Mouse (Mus musculus): ENCODE results near the gene Hdac9.

Gene Hdac9

DNA sequence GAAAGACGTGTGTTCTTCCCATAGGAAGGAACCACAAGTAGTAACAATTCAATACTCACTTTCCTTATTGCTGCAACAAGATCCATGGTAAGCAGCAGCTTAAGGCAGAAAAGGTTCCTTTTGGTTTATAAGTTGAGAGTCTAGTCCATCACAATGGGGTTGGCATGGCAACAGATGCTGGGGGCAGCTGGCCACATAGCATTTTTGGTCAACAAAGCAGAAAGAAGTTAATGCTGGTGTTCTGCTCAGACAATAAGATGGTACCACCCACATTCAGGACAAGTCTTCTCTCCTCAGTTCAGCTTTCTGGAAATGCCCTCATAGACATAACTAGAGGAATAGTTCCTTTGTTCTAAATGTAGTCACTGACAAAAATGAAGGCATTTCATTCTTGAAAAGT lies at the start of gene Hdac9:
Gene Hdac9, minus strand, starts transcription at position 101 of the 400 bp plus-strand sequence.
- no peak for DNase-seq (ENCODE audit: low spot score in 2 of 2)

GRCm38 (mm10) chr12:34949066-34949706 lies 32.3 kb upstream of the Hdac9 start:
- no peak for DNase-seq (ENCODE audit: low spot score in 2 of 2)

GRCm38 (mm10) chr12:34937918-34938317 lies 21.0 kb upstream of the Hdac9 start:
- DNase-seq (ENCODE audit: low spot score in 2 of 2), result no peak

DNA sequence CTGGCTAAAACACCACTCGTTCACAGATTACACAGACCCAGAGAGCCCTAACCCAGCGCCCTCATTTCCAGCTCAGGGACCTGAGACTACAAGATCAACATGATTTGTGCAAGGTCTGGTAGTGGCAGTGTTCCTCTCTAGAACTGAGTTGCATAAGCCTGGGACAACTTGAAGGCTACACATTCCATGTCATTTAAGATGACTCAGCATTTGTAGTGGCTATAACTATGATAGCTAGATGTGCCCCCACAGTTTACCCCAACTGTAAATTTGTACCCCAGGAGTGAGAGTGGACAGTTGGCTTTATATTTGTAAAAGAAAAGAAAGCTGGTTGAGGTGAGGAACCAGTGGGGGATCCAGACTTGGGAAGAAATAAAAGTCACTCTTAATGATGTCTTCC lies 8.9 kb downstream of the Hdac9 start:
- DNase-seq (ENCODE audit: low spot score in 2 of 2), result no peak

DNA sequence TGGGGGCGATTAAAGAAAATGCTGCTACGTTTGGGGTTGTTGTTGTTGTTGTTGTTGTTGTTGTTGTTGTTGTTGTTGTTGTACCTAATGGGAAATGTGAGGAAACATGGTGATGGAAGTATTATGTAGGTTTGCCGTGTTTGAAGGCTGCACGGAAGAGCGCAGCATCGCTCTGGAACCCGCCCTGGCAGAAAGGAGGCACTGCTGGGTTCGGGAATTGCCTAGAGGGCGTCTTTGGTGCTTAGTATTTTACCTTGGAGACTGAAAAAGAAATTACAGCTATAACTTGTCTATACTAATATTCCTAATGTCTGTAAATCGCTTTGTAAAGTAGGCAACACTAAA lies 9.4 kb downstream of the Hdac9 start:
- DNase-seq (ENCODE audit: low spot score in 2 of 2), result peak in 1 of 2 experiments; percentile 28

DNA sequence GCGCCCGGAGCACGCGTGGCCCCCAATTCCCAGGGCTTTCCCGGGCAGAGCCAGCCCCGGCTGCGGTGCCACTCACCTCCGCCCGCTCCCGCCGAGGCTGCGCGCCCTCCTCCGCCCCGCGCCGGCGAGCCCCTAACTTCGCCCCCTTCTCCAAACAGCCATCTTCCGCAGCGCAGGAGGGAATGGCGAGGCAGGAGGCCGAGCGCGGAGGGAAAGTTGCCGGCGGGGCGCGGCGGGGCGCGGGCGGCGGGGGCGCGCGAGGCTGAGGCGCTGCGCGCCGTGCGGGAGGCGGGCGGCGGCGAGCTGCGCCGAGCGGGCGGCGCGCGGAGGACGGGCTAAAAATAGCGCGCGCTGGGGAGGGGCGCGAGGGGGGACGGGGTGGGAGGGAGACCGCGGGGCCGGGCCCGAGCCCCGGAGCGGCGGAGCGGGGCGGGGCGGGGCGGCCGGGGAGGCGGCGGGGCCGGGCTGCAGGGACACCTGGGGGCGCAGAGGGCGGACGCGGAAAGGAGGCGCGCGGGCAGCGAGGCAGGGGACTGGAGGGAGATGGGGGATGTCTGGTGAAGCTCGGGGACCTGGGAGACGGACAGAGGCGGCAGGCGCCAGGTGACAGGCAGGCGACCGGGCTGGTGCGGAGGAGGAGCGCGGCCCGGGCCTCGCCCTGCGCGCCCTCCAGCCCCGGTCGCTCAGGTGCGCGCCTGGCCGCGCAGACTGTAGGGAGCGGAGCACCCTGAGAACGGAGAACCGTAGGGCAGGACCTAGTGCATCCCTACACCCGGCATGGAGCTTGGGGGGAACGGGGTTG lies 10.0 kb downstream of the Hdac9 start:
- DNase-seq (ENCODE audit: low spot score in 2 of 2), result peak in 1 of 2 experiments; percentile 22

DNA sequence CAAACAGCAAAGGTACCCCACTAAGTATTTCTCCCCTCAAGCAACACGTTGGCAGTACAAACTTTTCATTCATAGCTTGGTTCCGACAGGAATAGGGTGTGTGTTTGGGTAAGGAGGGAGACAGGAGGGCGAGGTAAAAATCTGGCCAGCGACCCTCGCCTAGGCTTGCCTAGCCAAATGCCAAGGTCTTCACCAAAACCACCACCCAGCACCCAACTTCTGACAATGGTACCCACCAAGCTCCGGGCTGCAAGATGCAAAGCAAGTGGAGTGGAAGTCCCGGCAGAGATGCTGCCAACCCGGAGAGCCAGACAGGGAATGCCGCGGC lies 10.6 kb downstream of the Hdac9 start:
- no peak for DNase-seq (ENCODE audit: low spot score in 2 of 2)

DNA sequence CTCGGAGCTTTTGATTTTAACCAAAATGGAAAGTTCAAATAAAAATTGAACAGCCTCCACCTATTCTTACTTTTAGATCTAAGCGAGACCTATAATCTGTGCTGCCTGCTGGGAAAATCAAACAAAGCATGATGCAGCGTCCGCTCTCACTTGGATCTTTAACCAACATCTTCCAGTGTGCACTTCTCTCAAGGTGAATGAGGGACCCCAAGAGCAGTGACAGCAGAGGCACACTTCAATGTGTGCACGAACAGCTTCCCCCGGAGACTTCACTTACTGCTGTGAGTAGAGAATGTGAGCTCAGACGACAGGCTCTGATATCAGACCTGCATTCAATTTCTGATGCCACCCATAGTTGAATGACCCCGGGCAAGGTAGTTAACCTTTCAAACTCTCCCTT lies 16.7 kb downstream of the Hdac9 start:
- DNase-seq (ENCODE audit: low spot score in 2 of 2), result no peak

DNA sequence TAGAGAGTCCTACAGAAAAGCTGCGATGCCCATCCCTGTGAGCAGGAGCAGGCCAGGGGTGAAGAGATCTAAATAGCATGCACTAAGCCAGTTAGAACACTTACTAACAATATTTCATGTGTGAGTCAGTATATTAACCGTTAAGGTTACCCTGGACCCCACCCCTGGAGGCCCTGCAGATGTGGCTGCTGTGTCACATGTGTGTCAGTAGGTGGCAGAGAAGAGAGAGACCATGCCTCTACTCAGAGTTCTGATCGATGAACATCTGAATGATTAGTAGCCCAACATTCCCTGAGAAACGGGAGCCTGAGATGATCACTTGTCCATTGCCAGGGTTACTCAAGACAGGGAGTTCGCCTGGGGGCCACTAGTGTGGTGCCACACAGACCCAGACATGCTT lies 22.0 kb downstream of the Hdac9 start:
- no peak for DNase-seq (ENCODE audit: low spot score in 2 of 2)

- no peak for DNase-seq (ENCODE audit: low spot score in 2 of 2)
Measured at GRCm38 (mm10) chr12:34888694-34889093, 28.2 kb downstream of the Hdac9 start.

- DNase-seq (ENCODE audit: low spot score in 2 of 2), result no peak
Measured at GRCm38 (mm10) chr12:34874926-34875325, 42.0 kb downstream of the Hdac9 start.

DNA sequence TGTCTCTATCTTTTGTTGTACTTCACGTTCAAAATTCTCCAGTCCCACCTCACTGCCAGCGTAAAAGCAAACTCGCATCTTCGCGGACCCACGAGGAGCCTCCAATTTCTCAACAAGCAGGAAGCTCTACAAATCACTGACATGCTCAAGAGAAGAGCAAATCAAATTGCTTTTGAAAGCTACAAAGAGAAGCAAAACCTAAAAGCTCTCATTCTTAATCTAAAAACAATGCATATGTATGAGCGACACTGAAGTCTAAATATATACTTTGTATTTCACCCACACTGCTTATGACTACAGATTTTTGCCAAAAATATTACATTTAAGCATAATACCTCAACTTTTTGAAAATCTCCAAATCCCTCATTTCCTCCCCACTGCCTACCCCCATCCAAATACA lies 45.9 kb downstream of the Hdac9 start:
- no peak for DNase-seq (ENCODE audit: low spot score in 2 of 2)

DNA sequence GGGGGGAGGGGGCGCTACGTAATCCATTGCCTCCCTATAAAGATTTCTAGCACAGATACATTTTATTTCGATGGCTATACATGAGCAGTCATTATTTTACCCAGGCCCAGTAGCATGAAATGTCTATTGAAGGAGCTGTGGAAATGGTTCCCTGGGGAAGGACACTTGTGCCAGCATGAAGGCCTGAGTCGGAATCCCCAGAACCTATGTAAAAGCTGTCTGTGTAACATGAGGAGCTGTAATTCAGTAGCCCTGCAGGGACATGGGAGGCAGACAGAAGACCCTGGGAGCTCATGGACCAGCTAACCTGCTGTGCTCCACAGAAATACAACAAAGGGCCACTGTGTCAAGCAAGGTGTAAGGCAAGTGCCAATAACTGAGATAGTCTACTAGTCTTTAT lies 75.7 kb downstream of the Hdac9 start:
- DNase-seq (ENCODE audit: low spot score in 2 of 2), result no peak

DNA sequence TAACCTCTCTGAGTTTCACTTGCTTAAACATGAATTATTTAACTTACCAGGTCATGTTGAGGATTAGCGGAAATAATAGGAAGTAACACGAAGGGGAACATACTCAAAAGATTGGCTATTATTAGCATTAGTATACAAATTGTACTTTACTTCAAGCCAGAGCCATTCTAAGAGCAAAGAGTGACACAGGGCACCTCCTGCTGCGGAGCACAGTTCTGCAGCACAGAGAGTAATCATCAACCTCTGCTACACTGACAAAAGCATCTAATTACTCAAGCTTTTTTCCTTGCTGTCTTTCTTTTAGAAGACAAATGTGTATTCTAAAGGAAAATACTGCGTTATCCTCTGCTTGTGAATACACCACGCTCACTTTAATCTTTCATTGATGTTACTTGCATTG lies 79.6 kb downstream of the Hdac9 start:
- DNase-seq (ENCODE audit: low spot score in 2 of 2), result no peak

- no peak for DNase-seq (ENCODE audit: low spot score in 2 of 2)
Measured at GRCm38 (mm10) chr12:34836864-34837263, 80.0 kb downstream of the Hdac9 start.

- DNase-seq (ENCODE audit: low spot score in 2 of 2), result no peak
Measured at GRCm38 (mm10) chr12:34836085-34836484, 80.8 kb downstream of the Hdac9 start.

GRCm38 (mm10) chr12:34835493-34835892 lies 81.4 kb downstream of the Hdac9 start:
- no peak for DNase-seq (ENCODE audit: low spot score in 2 of 2)

GRCm38 (mm10) chr12:34828684-34829083 lies 88.2 kb downstream of the Hdac9 start:
- DNase-seq (ENCODE audit: low spot score in 2 of 2), result no peak

DNA sequence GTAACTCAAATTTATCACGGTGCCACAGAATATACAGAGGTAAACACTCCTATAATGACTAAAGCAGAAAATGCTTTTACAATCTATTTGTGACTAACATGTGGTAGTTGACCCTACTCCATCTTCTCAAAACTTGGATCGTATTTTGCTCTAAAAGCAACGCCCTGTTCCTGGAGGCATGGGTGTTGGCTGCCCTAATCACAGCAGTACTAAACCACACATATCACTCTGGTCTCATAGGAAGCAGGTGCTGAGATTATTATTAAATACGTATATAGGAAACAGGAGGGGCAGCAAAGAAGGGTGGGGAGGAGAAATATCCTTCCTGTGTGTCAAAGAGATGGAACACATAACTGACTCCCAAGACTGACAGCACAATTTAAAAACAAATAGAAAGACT lies 90.0 kb downstream of the Hdac9 start:
- no peak for DNase-seq (ENCODE audit: low spot score in 2 of 2)

- no peak for DNase-seq (ENCODE audit: low spot score in 2 of 2)
Measured at GRCm38 (mm10) chr12:34820229-34820628, 96.7 kb downstream of the Hdac9 start.

DNA sequence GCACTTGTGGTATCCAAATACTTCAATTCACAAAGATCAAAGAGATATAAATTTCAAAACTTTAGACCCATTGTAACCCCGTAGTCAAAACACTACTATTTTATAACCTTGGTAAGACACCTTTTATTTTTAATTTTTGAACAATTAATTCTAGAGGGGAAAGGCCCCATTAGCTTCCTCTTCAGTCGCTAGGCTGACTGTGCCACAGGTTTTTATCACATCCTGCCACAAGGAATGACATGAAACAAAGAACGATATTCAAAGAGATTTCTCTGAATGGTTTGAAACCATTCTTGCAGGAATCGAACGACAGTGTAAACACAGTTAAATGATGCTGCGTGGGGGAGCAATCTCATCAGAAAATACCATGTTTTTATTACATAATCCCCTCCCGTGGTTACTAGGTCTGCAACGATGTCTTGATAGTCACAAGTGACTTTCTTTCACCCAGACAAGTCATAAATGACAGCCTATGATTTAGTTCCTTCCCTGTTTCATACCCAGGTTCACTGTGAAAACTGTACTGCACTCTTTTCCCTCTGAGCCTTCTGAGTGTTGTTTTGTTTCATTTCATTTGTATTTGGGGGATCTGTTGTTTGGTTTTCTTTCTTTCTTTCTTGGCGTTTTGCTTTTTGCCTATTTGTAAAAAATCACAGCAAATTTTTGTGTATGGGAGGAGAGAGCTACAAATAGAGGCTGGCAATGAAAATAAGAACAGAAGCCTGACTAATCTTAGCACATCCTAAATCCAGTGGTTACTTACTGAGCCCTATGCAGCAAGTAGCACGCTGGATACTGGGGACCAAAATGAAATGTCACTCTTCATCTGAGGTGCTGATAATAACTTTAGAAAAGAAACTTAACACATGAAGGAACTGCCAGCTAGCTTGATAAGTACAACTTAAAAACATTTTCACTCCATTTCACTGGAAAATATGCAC lies 105.0 kb downstream of the Hdac9 start:
- DNase-seq (ENCODE audit: low spot score in 2 of 2), result no peak

GRCm38 (mm10) chr12:34810221-34810620 lies 106.7 kb downstream of the Hdac9 start:
- DNase-seq (ENCODE audit: low spot score in 2 of 2), result no peak

- DNase-seq (ENCODE audit: low spot score in 2 of 2), result no peak
Measured at GRCm38 (mm10) chr12:34808180-34808579, 108.7 kb downstream of the Hdac9 start.

Measured in frontal cortex, postnatal 14 days (tissue).